Mouse (Mus musculus): ENCODE measurements at regions not wholly inside any gene's neighbourhood (a gene's known extent, or its start where the extent isn't known, plus 50 kb on each side); places are given as distances from the start of the nearest gene placed in this dataset.

GRCm38 (mm10) chr17:84027275-84027674, 160.5 kb downstream of the Zfp36l2 start:
- no peak for DNase-seq (ENCODE audit: low spot score)

DNA sequence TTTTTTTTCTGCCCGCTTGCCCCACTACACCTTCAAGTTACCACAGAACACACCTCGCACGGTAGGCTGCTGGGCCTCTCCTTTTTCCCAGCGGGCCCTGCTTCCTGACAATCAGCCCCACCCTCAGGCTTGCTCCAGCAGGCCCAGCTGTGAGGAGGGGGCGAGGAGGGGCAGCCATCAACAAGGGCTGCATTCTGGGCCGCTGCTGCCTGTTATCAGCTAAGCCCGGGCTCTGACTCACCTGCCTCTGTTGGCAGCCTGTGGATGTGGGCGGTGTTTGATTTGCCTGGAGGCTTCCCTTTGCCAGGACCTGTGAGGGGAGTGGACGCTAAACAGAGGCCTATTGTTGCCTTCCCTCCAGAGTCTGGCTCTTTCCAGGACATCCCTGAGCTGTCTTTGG, 161.6 kb downstream of the Zfp36l2 start:
- peak; percentile 47 for DNase-seq (ENCODE audit: low spot score)

DNA sequence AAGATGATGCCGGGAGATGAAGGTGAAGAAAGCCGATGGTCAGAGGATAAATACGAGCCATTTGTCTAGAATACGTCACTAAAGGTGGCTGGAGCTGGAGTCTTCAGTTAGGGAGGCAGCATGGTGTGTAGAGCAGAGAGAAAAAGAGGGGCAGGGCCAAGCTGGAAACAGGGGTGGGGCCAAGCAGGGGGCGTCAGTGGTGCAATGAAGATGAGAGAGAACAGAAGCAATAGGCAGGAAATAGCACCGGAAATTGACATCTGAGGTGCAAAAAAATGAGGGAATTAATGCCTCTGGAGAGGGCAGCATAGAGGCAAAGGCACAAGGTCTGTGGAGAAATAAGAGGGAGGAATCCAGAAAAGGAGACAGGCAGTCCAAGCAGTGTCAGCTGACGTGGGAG, 165.4 kb downstream of the Zfp36l2 start:
- no peak for DNase-seq (ENCODE audit: low spot score)

GRCm38 (mm10) chr17:84018817-84019216, 168.9 kb downstream of the Zfp36l2 start:
- DNase-seq (ENCODE audit: low spot score), result no peak

DNA sequence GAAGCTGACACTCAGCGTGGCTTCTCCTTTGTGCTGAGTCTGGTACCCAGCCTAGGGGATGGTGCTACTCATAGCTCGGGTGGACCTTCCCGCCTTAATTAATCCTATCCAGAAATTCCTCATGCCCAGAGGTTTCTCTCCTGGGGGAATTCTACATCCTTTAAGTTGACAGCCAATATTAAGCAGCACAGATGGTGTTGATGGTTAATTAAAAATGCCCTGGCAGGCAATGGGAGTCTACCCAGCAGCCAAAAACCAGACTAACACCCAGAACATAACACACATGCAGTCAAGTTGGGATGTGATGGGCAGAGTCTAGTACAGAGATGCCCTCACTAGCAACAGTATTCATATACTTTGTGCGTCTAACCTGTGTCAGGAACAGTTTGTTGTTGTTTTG, 169.9 kb downstream of the Zfp36l2 start:
- no peak for DNase-seq (ENCODE audit: low spot score)

- no peak for DNase-seq (ENCODE audit: low spot score)
Measured at GRCm38 (mm10) chr17:84014287-84015039, 166.7 kb upstream of the Haao start.

- DNase-seq (ENCODE audit: low spot score), result no peak
Measured at GRCm38 (mm10) chr17:84010492-84011060, 162.8 kb upstream of the Haao start.

- no peak for DNase-seq (ENCODE audit: low spot score)
Measured at GRCm38 (mm10) chr17:84009966-84010365, 162.2 kb upstream of the Haao start.

- DNase-seq (ENCODE audit: low spot score), result no peak
Measured at GRCm38 (mm10) chr17:84009194-84009593, 161.4 kb upstream of the Haao start.

GRCm38 (mm10) chr17:84008682-84009052, 160.9 kb upstream of the Haao start:
- no peak for DNase-seq (ENCODE audit: low spot score)

GRCm38 (mm10) chr17:84008035-84008681, 160.4 kb upstream of the Haao start:
- DNase-seq (ENCODE audit: low spot score), result no peak

- no peak for DNase-seq (ENCODE audit: low spot score)
Measured at GRCm38 (mm10) chr17:84006748-84007147, 159.0 kb upstream of the Haao start.

DNA sequence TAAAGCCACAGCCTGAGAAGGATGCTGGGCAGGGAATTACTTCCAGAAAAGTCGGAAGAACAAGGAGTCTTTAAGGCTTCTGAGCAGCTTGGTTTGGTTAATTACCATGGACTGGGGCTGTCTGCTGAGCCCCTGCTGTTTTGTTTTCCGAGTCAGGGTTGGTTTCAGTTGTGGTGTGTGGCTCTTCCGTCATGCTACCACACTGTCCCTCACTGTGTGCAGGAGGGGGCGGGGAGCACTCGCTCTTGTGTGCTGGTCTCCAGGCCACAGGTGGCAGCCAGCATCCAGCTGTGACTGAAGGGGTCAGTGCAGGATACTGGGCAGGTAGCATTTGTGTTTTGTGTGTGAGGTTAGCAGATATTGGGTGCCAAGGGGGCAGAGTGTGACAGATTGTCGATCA, 156.5 kb upstream of the Haao start:
- DNase-seq (ENCODE audit: low spot score), result no peak

- DNase-seq (ENCODE audit: low spot score), result no peak
Measured at GRCm38 (mm10) chr17:84003489-84004234, 155.9 kb upstream of the Haao start.

- DNase-seq (ENCODE audit: low spot score), result no peak
Measured at GRCm38 (mm10) chr17:84002939-84003338, 155.2 kb upstream of the Haao start.

DNA sequence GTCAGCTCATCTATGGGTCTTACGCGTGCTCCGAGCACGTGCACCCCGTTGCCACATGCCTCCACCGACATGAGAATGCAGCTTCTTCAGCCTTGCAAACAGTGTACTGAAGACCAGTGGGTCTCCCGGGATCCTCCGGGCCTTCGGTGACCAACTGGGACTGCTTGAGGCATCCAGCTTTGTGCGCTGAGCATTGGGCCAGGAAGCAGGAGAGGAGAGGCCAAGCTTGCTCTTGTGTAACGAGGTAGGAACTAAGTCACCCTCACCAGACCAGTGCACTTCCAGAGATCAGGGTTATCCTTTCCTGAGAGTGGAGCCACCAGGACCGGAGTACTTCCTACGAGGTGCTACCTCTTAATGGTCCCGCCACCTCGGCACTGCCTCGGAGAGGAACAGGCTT, 154.6 kb upstream of the Haao start:
- DNase-seq (ENCODE audit: low spot score), result no peak

DNA sequence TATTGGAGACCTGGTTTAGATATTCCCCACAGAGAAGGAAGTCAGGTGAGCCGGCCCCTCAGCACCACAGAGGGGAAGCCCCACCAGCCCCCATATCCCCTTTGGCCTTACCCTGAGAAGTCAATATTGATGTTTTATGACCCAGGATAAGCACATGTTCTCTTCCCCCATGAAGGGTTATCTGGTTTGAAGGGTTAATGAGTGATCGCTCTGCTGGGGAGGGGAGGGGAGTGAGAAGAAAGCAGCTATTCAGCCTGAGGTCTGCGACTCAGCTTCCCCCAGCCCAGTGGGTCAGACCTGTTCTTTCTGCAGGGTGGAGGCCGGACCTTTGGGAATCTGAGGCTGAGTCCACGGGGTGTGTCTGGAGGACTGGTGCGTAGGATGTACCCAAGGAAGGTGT, 152.4 kb upstream of the Haao start:
- DNase-seq (ENCODE audit: low spot score), result no peak

GRCm38 (mm10) chr17:83998972-83999545, 151.3 kb upstream of the Haao start:
- no peak for DNase-seq (ENCODE audit: low spot score)

DNA sequence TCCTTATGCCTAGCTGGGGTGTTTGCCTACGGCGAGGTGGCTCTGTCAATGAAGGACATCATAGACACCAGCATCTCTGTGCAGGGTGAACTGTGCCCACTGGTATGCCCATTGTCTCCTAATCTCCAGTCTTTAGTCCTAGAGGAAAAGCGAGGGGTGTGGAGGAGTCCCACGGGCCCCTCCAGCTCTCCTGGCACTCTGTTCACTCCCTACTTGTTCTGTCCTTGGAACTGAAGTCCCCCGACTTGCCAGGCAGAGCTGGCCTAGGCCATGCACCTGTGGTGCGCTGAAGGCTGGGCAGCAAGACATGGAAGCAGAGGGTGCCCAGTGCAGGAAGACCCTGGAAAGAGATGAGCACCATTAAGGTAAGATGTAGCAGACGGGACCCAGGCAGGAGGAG, 150.6 kb upstream of the Haao start:
- DNase-seq (ENCODE audit: low spot score), result no peak

DNA sequence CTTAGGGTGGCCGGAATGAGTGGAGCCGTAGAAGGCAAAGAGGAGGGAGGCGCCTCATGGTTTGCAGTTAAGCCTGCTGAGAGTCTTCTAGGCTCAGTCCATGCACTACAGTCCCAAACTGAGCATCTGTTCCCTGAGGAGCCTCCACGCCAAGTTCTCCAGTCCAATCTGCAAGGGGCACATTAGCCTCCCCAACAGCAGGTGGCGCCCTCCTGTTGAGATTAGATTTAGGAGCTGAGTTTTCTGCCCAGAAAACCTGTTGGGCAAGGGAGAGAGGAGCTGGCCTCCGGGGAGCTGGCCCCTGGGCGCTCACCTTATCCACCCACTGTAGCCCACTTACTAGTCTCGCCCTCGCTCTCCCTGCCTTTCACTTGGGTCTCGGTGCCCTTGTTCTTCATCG, 150.0 kb upstream of the Haao start:
- DNase-seq (ENCODE audit: low spot score), result peak; percentile 68

DNA sequence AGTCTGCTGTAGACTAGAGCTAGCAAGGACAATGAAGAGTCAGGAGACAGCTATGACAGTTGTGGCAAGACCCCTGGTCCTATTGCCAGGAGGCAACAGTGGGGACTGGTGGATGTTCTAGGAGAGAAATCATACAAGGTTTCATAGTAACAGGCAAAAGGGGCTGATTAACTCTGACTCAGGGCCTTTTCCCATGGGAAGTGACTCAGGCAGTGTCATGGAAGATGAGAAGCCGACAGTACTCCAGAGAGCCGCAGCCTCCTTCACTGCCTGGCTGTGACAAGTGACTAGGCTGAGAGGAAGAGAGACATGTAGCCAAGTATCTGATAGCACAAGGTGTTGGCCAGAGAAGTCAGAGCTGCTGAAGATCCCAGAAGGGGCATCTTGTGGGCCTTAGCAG, 145.3 kb upstream of the Haao start:
- DNase-seq (ENCODE audit: low spot score), result no peak

Data from ovary, postnatal 14 days (tissue).